Mouse (Mus musculus) thymus, adult 2 months (tissue): ENCODE data around the gene Scgb1c1.
"Not testable (repeated sequence)": the region's sequence is repeated elsewhere in the genome, so short reads cannot be mapped to it uniquely, and the experiment has no call there.

Source experiments
- CTCF ChIP-seq: fragments of 200-500 bp; IDR thresholded peaks from 2 replicates; pipeline ENCODE4 v1.5.1; 2012; ENCODE audit warnings: mild to moderate bottlenecking, control low read depth, low read length, moderate library complexity, borderline replicate concordance; ENCODE audit not compliant: control insufficient read depth, poor library complexity, insufficient read depth; ENCODE audit errors: extremely low read depth
- POLR2A ChIP-seq: fragments of 200-500 bp; IDR thresholded peaks from 2 replicates; pipeline ENCODE4 v1.6.1; 2012; ENCODE audit warnings: mild to moderate bottlenecking, low read length, control low read depth, moderate library complexity; ENCODE audit not compliant: control insufficient read depth, poor library complexity, insufficient read depth; ENCODE audit errors: extremely low read depth

- TF ChIP-seq POLR2A, CTCF: not testable (repeated sequence)
Observed at GRCm38 (mm10) chr7:140890636-140891035, 45.3 kb downstream of the Scgb1c1 start.
